ENCODE assay signal across 13 mouse cellular contexts in genomic region chr1:180151191-180151590, GRCm38 (mm10). TPM values are rescaled to one million over a fixed set of nuclear protein-coding genes. Genes with fewer than 3 reads are reported as not detected.
DNase-seq lines count a peak whose midpoint lies in the region; ATAC-seq and TF ChIP-seq lines count a peak whose summit lies in the region.
"Had no signal": no experiment of that assay in that cellular context is flagged by ENCODE, and none has a peak within 500 bp of the region (broad histone marks: within the 10 kb centered on the region; RNA-seq: fewer than 3 reads in every experiment).

No protein-coding gene starts in this region.

- peak; percentile 23 for DNase-seq in heart, adult 11 months
- DNase-seq in heart, embryonic 10.5 days (ENCODE audit: low spot score) = no peak
- peak; percentile 3 for DNase-seq in liver
- peak; percentile 38 for DNase-seq in CH12.LX (ENCODE audit: extremely low read depth)
- no peak for DNase-seq in yolk sac, embryonic 10.5 days (ENCODE audit: low spot score)
- DNase-seq: cerebellum, adult 9-10 months; lung, postnatal 36 days had no signal

- peak in 1 of 2 experiments; percentile 64; a peak in 2 of 4 replicates for TF ChIP-seq CTCF in CH12.LX (conservative IDR thresholded peaks at IDR 0.05 in 1 of 2, IDR thresholded peaks at IDR 0.05 in 1 of 2; ENCODE audit: low read depth in 2 of 2, low read length in 2 of 2)
- peak; percentile 30; the same call in 1 of the 2 replicates for TF ChIP-seq CTCF in cortical plate, adult 2 months (IDR thresholded peaks at IDR 0.05; ENCODE audit: extremely low read depth, insufficient read depth, low read length)

- no peak overlapping the region for H3K4me2 ChIP-seq in liver, embryonic 12.5 days
- no peak overlapping the region for H3K4me2 ChIP-seq in CH12.LX (ENCODE audit: insufficient read depth, low read depth, poor library complexity, severe bottlenecking)
- H3K4me2 ChIP-seq: hindbrain, embryonic 13.5 days; midbrain, embryonic 12.5 days; stomach, embryonic 15.5 days had no signal

- TF ChIP-seq RAD21 in CH12.LX (IDR thresholded peaks at IDR 0.05; ENCODE audit: low read depth, low read length) = peak; percentile 48

- dilution Hi-C loops in CH12.LX (cut with MboI; ENCODE audit: extremely low pct_ligation_motif_present, extremely low pct_unique_long_range_greater_than_20kb, low sequenced_read_pairs) = no loop called here

- H3K4me3 ChIP-seq in heart, embryonic 10.5 days = no peak overlapping the region
- H3K4me3 ChIP-seq in liver, embryonic 12.5 days = no peak overlapping the region
- H3K4me3 ChIP-seq in CH12.LX (replicated peaks in 1 of 3; ENCODE audit: low read depth in 2 of 3, low read length in 2 of 3, poor library complexity in 1 of 3) = no peak overlapping the region
- no peak overlapping the region for H3K4me3 ChIP-seq in cortical plate, adult 2 months (ENCODE audit: insufficient read depth, low read length)
- H3K4me3 ChIP-seq: hindbrain, embryonic 13.5 days; midbrain, embryonic 12.5 days; stomach, embryonic 15.5 days had no signal

- in situ Hi-C loops in CH12.LX (cut with MboI; ENCODE audit: low pct_ligation_motif_present, low pct_unique_long_range_greater_than_20kb, low sequenced_read_pairs) = no loop called here

- WGBS in heart, embryonic 10.5 days = 87% methylated on average over 8 of the region's 8 CpGs
- 90% methylated on average over 8 of the region's 8 CpGs for WGBS in liver, embryonic 12.5 days (ENCODE audit: insufficient replicate concordance)

- H3K27me3 ChIP-seq in heart, embryonic 10.5 days (ENCODE audit: insufficient read depth, poor library complexity, severe bottlenecking) = no peaks in the 10 kb centered on the region
- no peaks in the 10 kb centered on the region for H3K27me3 ChIP-seq in liver, embryonic 12.5 days (replicated peaks)
- H3K27me3 ChIP-seq in CH12.LX (replicated peaks) = no peaks in the 10 kb centered on the region
- H3K27me3 ChIP-seq: hindbrain, embryonic 13.5 days; midbrain, embryonic 12.5 days; stomach, embryonic 15.5 days had no signal

- no peak for TF ChIP-seq EP300 in CH12.LX (IDR thresholded peaks at IDR 0.05; ENCODE audit: low read length)

- ATAC-seq in liver, embryonic 12.5 days = no peak
- no peak for ATAC-seq in CD4-positive, CD25-positive, alpha-beta regulatory T cell, adult 4 months

- no peak for TF ChIP-seq POLR2A in CH12.LX (IDR thresholded peaks at IDR 0.05; ENCODE audit: low read depth, low read length)
- TF ChIP-seq POLR2A in cortical plate, adult 2 months (IDR thresholded peaks at IDR 0.05; ENCODE audit: extremely low read depth, insufficient read depth, low read length) = no peak

- H3K9ac ChIP-seq in liver, embryonic 12.5 days = no peak overlapping the region
- no peak overlapping the region for H3K9ac ChIP-seq in CH12.LX (ENCODE audit: insufficient read depth, low read depth)
- H3K9ac ChIP-seq: hindbrain, embryonic 13.5 days; midbrain, embryonic 12.5 days; stomach, embryonic 15.5 days had no signal

- H3K27ac ChIP-seq in heart, embryonic 10.5 days = no peak overlapping the region
- H3K27ac ChIP-seq in liver, embryonic 12.5 days = no peak overlapping the region
- no peak overlapping the region for H3K27ac ChIP-seq in CH12.LX (ENCODE audit: insufficient read depth, low read depth)
- no peak overlapping the region for H3K27ac ChIP-seq in cortical plate, adult 2 months (ENCODE audit: insufficient read depth, low read length)
- H3K27ac ChIP-seq: hindbrain, embryonic 13.5 days; midbrain, embryonic 12.5 days; stomach, embryonic 15.5 days had no signal

- no peaks in the 10 kb centered on the region for H3K9me3 ChIP-seq in heart, embryonic 10.5 days
- H3K9me3 ChIP-seq in liver, embryonic 12.5 days (replicated peaks) = no peaks in the 10 kb centered on the region
- no peaks in the 10 kb centered on the region for H3K9me3 ChIP-seq in CH12.LX (replicated peaks; ENCODE audit: low read length)
- H3K9me3 ChIP-seq: hindbrain, embryonic 13.5 days; midbrain, embryonic 12.5 days; stomach, embryonic 15.5 days had no signal

- peaks cover 23% of the 10 kb centered on the region; the same call in 1 of the 2 replicates for H3K36me3 ChIP-seq in heart, embryonic 10.5 days
- H3K36me3 ChIP-seq in liver, embryonic 12.5 days = peaks cover 46% of the 10 kb centered on the region
- H3K36me3 ChIP-seq in CH12.LX (replicated peaks in 1 of 2; ENCODE audit: control insufficient read depth in 1 of 2, insufficient read depth in 1 of 2, low read length in 1 of 2) = peaks cover 0 to 7% of the 10 kb centered on the region in 2 experiments

- H3K79me2 ChIP-seq in CH12.LX (replicated peaks; ENCODE audit: control insufficient read depth, extremely low read depth, insufficient read depth, poor library complexity, severe bottlenecking) = no peaks in the 10 kb centered on the region; the same call in 1 of the 2 replicates

- H3K4me1 ChIP-seq in heart, embryonic 10.5 days = peaks cover 2% of the 10 kb centered on the region
- peaks cover 29% of the 10 kb centered on the region for H3K4me1 ChIP-seq in liver, embryonic 12.5 days
- peaks cover 5 to 24% of the 10 kb centered on the region in 2 experiments for H3K4me1 ChIP-seq in CH12.LX (ENCODE audit: control insufficient read depth in 1 of 2, insufficient read depth in 2 of 2)
- H3K4me1 ChIP-seq in cortical plate, adult 2 months (ENCODE audit: control insufficient read depth, insufficient read depth, low read length) = 0 out of 2 replicates have a peak, but pooled peaks cover 1% of the 10 kb centered on the region
- H3K4me1 ChIP-seq: hindbrain, embryonic 13.5 days; midbrain, embryonic 12.5 days; stomach, embryonic 15.5 days had no signal

TF ChIP-seq in CH12.LX, 34 proteins besides CTCF, POLR2A, EP300 and RAD21:
- no peak for TF ChIP-seq ELF1 (IDR thresholded peaks at IDR 0.05; ENCODE audit: low read depth, low read length)
- TF ChIP-seq ZNF384 (IDR thresholded peaks at IDR 0.05; ENCODE audit: low read depth, low read length) = no peak
- TF ChIP-seq SMC3 (IDR thresholded peaks at IDR 0.05; ENCODE audit: low read depth, low read length) = peak; percentile 61
- TF ChIP-seq TBP (conservative IDR thresholded peaks at IDR 0.05; ENCODE audit: low read depth, low read length) = no peak
- no peak; the same call in 1 of the 2 replicates for TF ChIP-seq MYC (IDR thresholded peaks at IDR 0.05; ENCODE audit: low read depth, low read length)
- TF ChIP-seq TCF12 (IDR thresholded peaks at IDR 0.05; ENCODE audit: low read depth, low read length) = no peak

RNA-seq across cellular contexts. Expression of gene Coq8a, which starts 48.2 kb away (rescaled TPM):
- polyA plus RNA-seq in heart, embryonic 10.5 days (2016; fragmentation: Nextera tagmentation; extraction: Ambion mirVana) = 4.0 and 8.2 TPM in 2 replicates
- 5.0 and 7.8 TPM in 2 replicates for polyA plus RNA-seq in liver, embryonic 12.5 days (2016; fragmentation: Nextera tagmentation; extraction: Ambion mirVana)
- 74.0 and 88.1 TPM in 2 replicates for total RNA-seq in CH12.LX (2012; rRNA removed)
- 73.4 and 84.6 TPM in 2 replicates for total RNA-seq in CH12.LX (2014; rRNA removed)
- 237 and 248 TPM in 2 replicates for polyA plus RNA-seq in CH12.LX (2012; ENCODE audit: insufficient read length, low read depth)
- polyA plus RNA-seq in cortical plate, adult 2 months (2012; rRNA removed) = 35.9 and 42.9 TPM in 2 replicates
- polyA plus RNA-seq in CD4-positive, CD25-positive, alpha-beta regulatory T cell, adult 4 months (2017; shearing (Covaris generic)) = 10 to 100 TPM; 46.1 to 67.9 TPM

Comparison
In these comparisons a context has a peak if more than half of its experiments do, and no peak if none do; other contexts are left out.
1. DNase-seq: peak in heart, adult 11 months (single experiment), liver (single experiment) and CH12.LX (single experiment); none in heart, embryonic 10.5 days (single experiment) and yolk sac, embryonic 10.5 days (single experiment).